In the genomic region with DNA sequence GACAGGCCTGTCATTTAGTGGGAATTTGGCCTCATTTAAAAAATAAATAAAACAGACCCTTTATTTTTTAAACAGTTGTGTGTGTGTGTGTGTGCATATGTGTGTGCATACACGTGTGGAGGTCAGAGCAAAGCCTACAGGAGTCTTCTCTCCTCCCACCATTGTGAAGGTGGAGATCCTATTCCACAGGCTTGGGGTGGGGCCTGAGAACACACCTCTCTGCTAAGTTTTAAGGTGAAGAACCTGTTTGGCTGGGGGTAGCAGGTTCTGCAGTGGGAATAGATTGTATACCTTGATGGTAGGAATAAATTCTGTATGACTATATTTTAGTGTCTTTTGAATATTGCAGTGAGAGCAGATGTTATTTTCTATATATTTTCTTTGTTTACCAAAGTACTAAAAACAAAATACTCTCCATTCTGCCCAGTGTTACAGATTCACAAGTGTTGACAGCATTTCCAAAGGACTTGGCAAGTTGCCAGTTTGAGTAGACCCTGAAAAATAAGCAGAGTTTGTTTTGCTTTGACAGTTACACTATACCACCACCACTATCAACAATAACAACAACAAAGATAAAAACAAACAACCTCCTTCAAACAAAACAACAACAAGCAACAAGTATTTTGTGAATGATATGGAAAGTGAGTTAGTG, we compare ENCODE assay signal across 24 mouse cellular contexts. TPM values are rescaled to one million over a fixed set of nuclear protein-coding genes. Genes with fewer than 3 reads are reported as not detected.
DNase-seq lines count a peak whose midpoint lies in the region; ATAC-seq and TF ChIP-seq lines count a peak whose summit lies in the region.
"Had no signal": no experiment of that assay in that cellular context is flagged by ENCODE, and none has a peak within 500 bp of the region (broad histone marks: within the 10 kb centered on the region; RNA-seq: fewer than 3 reads in every experiment).

No protein-coding gene starts in this region.

- no peak for ATAC-seq in hindbrain, postnatal 0 days
- ATAC-seq in midbrain, embryonic 14.5 days (ENCODE audit: low FRiP score, low TSS enrichment) = no peak
- no peak for ATAC-seq in midbrain, embryonic 13.5 days
- 0 out of 2 replicates have a peak, but pooled peaks have one; percentile 34 for ATAC-seq in embryonic facial prominence, embryonic 15.5 days (ENCODE audit: insufficient number of reproducible peaks, low FRiP score, low TSS enrichment, low read depth)
- ATAC-seq: forebrain, embryonic 15.5 days; inflammation-experienced regulatory T-cells, adult 6 months had no signal

- no peak overlapping the region for H3K4me2 ChIP-seq in hindbrain, postnatal 0 days (ENCODE audit: low read depth, low read length)
- H3K4me2 ChIP-seq in midbrain, embryonic 14.5 days (ENCODE audit: low read length) = no peak overlapping the region
- H3K4me2 ChIP-seq in midbrain, embryonic 13.5 days (replicated peaks) = no peak overlapping the region
- no peak overlapping the region for H3K4me2 ChIP-seq in embryonic facial prominence, embryonic 15.5 days (replicated peaks)
- H3K4me2 ChIP-seq: embryonic facial prominence, embryonic 13.5 days; forebrain, embryonic 15.5 days; heart, embryonic 12.5 days; hindbrain, embryonic 15.5 days had no signal

- WGBS in hindbrain, postnatal 0 days = 62% methylated on average over 1 of the region's 1 CpGs
- 78% methylated on average over 1 of the region's 1 CpGs for WGBS in hindbrain, embryonic 10.5 days
- 79% methylated on average over 1 of the region's 1 CpGs for WGBS in midbrain, embryonic 14.5 days
- WGBS in midbrain, embryonic 13.5 days = 70% methylated on average over 1 of the region's 1 CpGs
- WGBS in embryonic facial prominence, embryonic 15.5 days = 22% methylated on average over 1 of the region's 1 CpGs

- H3K27ac ChIP-seq in hindbrain, postnatal 0 days = no peak overlapping the region
- H3K27ac ChIP-seq in hindbrain, embryonic 10.5 days = no peak overlapping the region
- H3K27ac ChIP-seq in midbrain, embryonic 14.5 days (replicated peaks; ENCODE audit: low read depth, low read length) = no peak overlapping the region
- H3K27ac ChIP-seq in midbrain, embryonic 13.5 days = no peak overlapping the region
- H3K27ac ChIP-seq in embryonic facial prominence, embryonic 15.5 days (replicated peaks) = peak overlapping the region; percentile 51
- H3K27ac ChIP-seq: embryonic facial prominence, embryonic 13.5 days; forebrain, embryonic 10.5 days; forebrain, embryonic 15.5 days; gastrocnemius, adult 2 months; hindbrain, embryonic 15.5 days had no signal

- no peak for TF ChIP-seq CTCF in hindbrain, postnatal 0 days (IDR thresholded peaks at IDR 0.05; ENCODE audit: low read depth)

- DNase-seq in hindbrain, postnatal 0 days (ENCODE audit: low spot score) = peak; percentile 34
- DNase-seq in hindbrain, embryonic 10.5 days (ENCODE audit: low spot score) = no peak
- peak; percentile 41 for DNase-seq in midbrain, embryonic 14.5 days
- DNase-seq in thymus, postnatal 25 days = no peak
- DNase-seq in spleen, postnatal 4 days (ENCODE audit: low spot score in 2 of 2) = no peak
- DNase-seq: adrenal gland, adult 8-10 months; adrenal gland, postnatal 36 days; cerebellum, adult 11 months; cerebellum, adult 8-10 months; cerebellum, postnatal 14 days; gastrocnemius, adult 2 months; gastrocnemius, postnatal 25 days had no signal

- no peaks in the 10 kb centered on the region for H3K4me1 ChIP-seq in hindbrain, postnatal 0 days (ENCODE audit: insufficient read depth, low read length)
- H3K4me1 ChIP-seq in hindbrain, embryonic 10.5 days (replicated peaks) = 0 out of 2 replicates have a peak, but pooled peaks cover 7% of the 10 kb centered on the region
- no peaks in the 10 kb centered on the region for H3K4me1 ChIP-seq in midbrain, embryonic 14.5 days (ENCODE audit: control insufficient read depth, insufficient read depth, low read length)
- H3K4me1 ChIP-seq in midbrain, embryonic 13.5 days (replicated peaks) = peaks cover 10% of the 10 kb centered on the region; the same call in 1 of the 2 replicates
- H3K4me1 ChIP-seq in embryonic facial prominence, embryonic 15.5 days = peaks cover 39% of the 10 kb centered on the region

- no peak overlapping the region for H3K4me3 ChIP-seq in hindbrain, postnatal 0 days (ENCODE audit: low read length)
- H3K4me3 ChIP-seq in hindbrain, embryonic 10.5 days = no peak overlapping the region
- H3K4me3 ChIP-seq in midbrain, embryonic 14.5 days (replicated peaks; ENCODE audit: low read depth, low read length) = no peak overlapping the region
- no peak overlapping the region for H3K4me3 ChIP-seq in midbrain, embryonic 13.5 days (replicated peaks)
- H3K4me3 ChIP-seq in embryonic facial prominence, embryonic 15.5 days (replicated peaks) = no peak overlapping the region
- H3K4me3 ChIP-seq: embryonic facial prominence, embryonic 13.5 days; erythroblast, embryonic 14.5 days; forebrain, embryonic 10.5 days; forebrain, embryonic 15.5 days; gastrocnemius, adult 2 months; heart, embryonic 12.5 days; hindbrain, embryonic 15.5 days had no signal

- no peak overlapping the region for H3K9ac ChIP-seq in hindbrain, postnatal 0 days (replicated peaks; ENCODE audit: low read length)
- no peak overlapping the region for H3K9ac ChIP-seq in midbrain, embryonic 14.5 days (replicated peaks; ENCODE audit: low read length)
- no peak overlapping the region for H3K9ac ChIP-seq in midbrain, embryonic 13.5 days (replicated peaks)
- no peak overlapping the region for H3K9ac ChIP-seq in embryonic facial prominence, embryonic 15.5 days
- H3K9ac ChIP-seq: embryonic facial prominence, embryonic 13.5 days; forebrain, embryonic 15.5 days; heart, embryonic 12.5 days; hindbrain, embryonic 15.5 days had no signal

- H3K9me3 ChIP-seq in hindbrain, postnatal 0 days (ENCODE audit: low read length) = no peaks in the 10 kb centered on the region
- no peaks in the 10 kb centered on the region for H3K9me3 ChIP-seq in hindbrain, embryonic 10.5 days
- H3K9me3 ChIP-seq in midbrain, embryonic 14.5 days (ENCODE audit: control insufficient read depth, low read length) = no peaks in the 10 kb centered on the region
- no peaks in the 10 kb centered on the region for H3K9me3 ChIP-seq in midbrain, embryonic 13.5 days
- no peaks in the 10 kb centered on the region for H3K9me3 ChIP-seq in embryonic facial prominence, embryonic 15.5 days (replicated peaks)
- H3K9me3 ChIP-seq: embryonic facial prominence, embryonic 13.5 days; forebrain, embryonic 10.5 days; forebrain, embryonic 15.5 days; heart, embryonic 12.5 days; hindbrain, embryonic 15.5 days had no signal

- no peaks in the 10 kb centered on the region for H3K27me3 ChIP-seq in hindbrain, postnatal 0 days (ENCODE audit: insufficient read depth, low read length)
- H3K27me3 ChIP-seq in hindbrain, embryonic 10.5 days (ENCODE audit: insufficient read depth, poor library complexity, severe bottlenecking) = no peaks in the 10 kb centered on the region
- H3K27me3 ChIP-seq in midbrain, embryonic 14.5 days (ENCODE audit: control insufficient read depth, insufficient read depth, low read length) = no peaks in the 10 kb centered on the region
- no peaks in the 10 kb centered on the region for H3K27me3 ChIP-seq in midbrain, embryonic 13.5 days
- H3K27me3 ChIP-seq in embryonic facial prominence, embryonic 15.5 days = no peaks in the 10 kb centered on the region
- H3K27me3 ChIP-seq: CH12.LX; embryonic facial prominence, embryonic 13.5 days; heart, embryonic 12.5 days; hindbrain, embryonic 15.5 days had no signal

- no peaks in the 10 kb centered on the region for H3K36me3 ChIP-seq in hindbrain, postnatal 0 days (ENCODE audit: insufficient read depth, low read length)
- no peaks in the 10 kb centered on the region for H3K36me3 ChIP-seq in hindbrain, embryonic 10.5 days
- no peaks in the 10 kb centered on the region for H3K36me3 ChIP-seq in midbrain, embryonic 14.5 days (ENCODE audit: control insufficient read depth, insufficient read depth, low read length)
- no peaks in the 10 kb centered on the region for H3K36me3 ChIP-seq in midbrain, embryonic 13.5 days
- no peaks in the 10 kb centered on the region for H3K36me3 ChIP-seq in embryonic facial prominence, embryonic 15.5 days
- H3K36me3 ChIP-seq: embryonic facial prominence, embryonic 13.5 days; forebrain, embryonic 15.5 days; heart, embryonic 12.5 days; hindbrain, embryonic 15.5 days had no signal

RNA-seq across cellular contexts. Expression of a gene that starts 35.9 kb away (rescaled TPM):
- total RNA-seq in hindbrain, postnatal 0 days (2014; rRNA removed) = 29.3 and 36.0 TPM in 2 replicates
- 11.9 and 12.8 TPM in 2 replicates for polyA plus RNA-seq in hindbrain, postnatal 0 days (2015; fragmentation: Nextera tagmentation; extraction: Ambion mirVana)
- 24.2 and 28.1 TPM in 2 replicates for polyA plus RNA-seq in hindbrain, embryonic 10.5 days (2016; fragmentation: Nextera tagmentation; extraction: Ambion mirVana)
- 16.7 and 27.3 TPM in 2 replicates for polyA plus RNA-seq in midbrain, embryonic 14.5 days (2014; fragmentation: Nextera tagmentation; extraction: Ambion mirVana)
- polyA plus RNA-seq in midbrain, embryonic 13.5 days (2015; fragmentation: Nextera tagmentation; extraction: Ambion mirVana) = 20.0 and 22.8 TPM in 2 replicates
- polyA plus RNA-seq in embryonic facial prominence, embryonic 15.5 days (2015; fragmentation: Nextera tagmentation; extraction: Ambion mirVana) = 38.1 and 38.3 TPM in 2 replicates
- total RNA-seq: common myeloid progenitor, adult 5-6 weeks; granulocyte monocyte progenitor cell, adult 5-6 weeks had no signal
- polyA plus RNA-seq: inflammation-experienced regulatory T-cells, adult 6 months had no signal

Comparison
In these comparisons a context has a peak if more than half of its experiments do, and no peak if none do; other contexts are left out.
1. DNase-seq: peak in hindbrain, postnatal 0 days (single experiment) and midbrain, embryonic 14.5 days (single experiment); none in hindbrain, embryonic 10.5 days (single experiment), thymus, postnatal 25 days (single experiment) and spleen, postnatal 4 days (0 of 2).